Mouse (Mus musculus): ENCODE data around the gene Gria2. TPM values are rescaled to one million over a fixed set of nuclear protein-coding genes. Genes with fewer than 3 reads are reported as not detected.

Gene Gria2
- polyA plus RNA-seq, 1 experiment from 2014 or later, result 14.6 TPM

DNA sequence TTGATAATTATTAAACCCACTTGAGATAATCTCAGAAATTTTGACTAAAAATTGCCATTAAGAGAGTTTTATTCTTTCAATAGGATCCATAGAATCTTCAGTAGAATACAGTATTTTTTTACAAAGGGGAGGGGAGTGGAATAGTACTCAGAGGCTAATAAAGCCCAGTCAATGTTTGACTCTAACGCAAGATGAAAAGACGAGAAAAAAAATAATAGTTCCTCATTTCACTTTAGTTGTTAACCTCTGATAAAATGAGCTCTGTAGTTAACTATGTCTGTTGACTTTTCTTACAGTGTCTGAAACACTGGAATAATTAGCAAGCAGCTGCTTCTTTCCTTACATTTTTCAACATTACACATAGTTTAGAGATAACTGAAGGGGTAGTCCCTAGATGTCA lies 7.4 kb downstream of the Gria2 start:
- no peak for DNase-seq (ENCODE audit: low spot score)
- WGBS, result 89% methylated on average over 2 of the region's 2 CpGs
- Histone ChIP-seq H3K27me3 (ENCODE audit: control insufficient read depth, insufficient read depth, low read length) (no peaks in the 10 kb centered on the region), H3K4me3 (ENCODE audit: low read depth, low read length) (no peak overlapping the region), H3K9me3 (ENCODE audit: control insufficient read depth, low read length) (no peaks in the 10 kb centered on the region), H3K4me2 (ENCODE audit: low read depth, low read length, severe bottlenecking) (no peak overlapping the region), H3K4me1 (replicated peaks; ENCODE audit: control insufficient read depth, insufficient read depth, low read length) (0 out of 2 replicates have a peak, but pooled peaks cover 2% of the 10 kb centered on the region), H3K9ac (ENCODE audit: low read length) (no peak overlapping the region), H3K27ac (ENCODE audit: low read depth, low read length) (no peak overlapping the region), H3K36me3 (ENCODE audit: control insufficient read depth, insufficient read depth, low read length) (no peaks in the 10 kb centered on the region)
- no peak for ATAC-seq (replicated peaks; ENCODE audit: low FRiP score)

DNA sequence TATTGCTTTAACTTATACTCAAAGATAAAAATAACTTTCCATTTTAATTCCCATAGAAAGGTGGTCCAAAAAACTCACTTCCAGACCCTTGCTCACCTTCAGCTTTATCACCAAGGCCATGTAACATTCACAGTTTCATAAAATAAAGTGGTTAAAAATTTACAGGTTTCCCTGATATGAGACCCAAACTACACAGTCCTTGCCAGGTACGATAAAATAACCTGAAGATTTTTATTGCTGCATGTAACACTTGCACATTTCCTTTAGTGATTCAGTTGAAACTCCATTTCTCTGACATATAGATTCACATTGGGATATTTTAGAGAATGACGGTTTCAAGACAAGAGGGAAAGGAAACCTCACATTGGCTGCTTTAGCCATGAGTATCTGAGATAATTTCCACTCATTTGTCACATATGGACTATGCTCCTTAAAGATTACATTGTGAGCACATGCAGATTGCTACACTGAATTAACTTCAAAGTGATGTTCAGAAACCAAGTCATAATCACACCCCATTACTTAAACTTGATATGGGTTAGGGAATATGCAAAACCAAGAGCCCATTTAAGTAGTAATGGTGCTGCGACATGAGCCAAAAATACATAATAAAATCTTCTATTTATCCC lies 15.4 kb downstream of the Gria2 start:
- Histone ChIP-seq H3K9ac (ENCODE audit: low read length) (no peak overlapping the region), H3K27ac (ENCODE audit: low read depth, low read length) (no peak overlapping the region), H3K27me3 (ENCODE audit: control insufficient read depth, insufficient read depth, low read length) (no peaks in the 10 kb centered on the region), H3K4me2 (ENCODE audit: low read depth, low read length, severe bottlenecking) (no peak overlapping the region), H3K4me3 (ENCODE audit: low read depth, low read length) (no peak overlapping the region), H3K4me1 (replicated peaks; ENCODE audit: control insufficient read depth, insufficient read depth, low read length) (no peaks in the 10 kb centered on the region), H3K36me3 (ENCODE audit: control insufficient read depth, insufficient read depth, low read length) (no peaks in the 10 kb centered on the region), H3K9me3 (ENCODE audit: control insufficient read depth, low read length) (no peaks in the 10 kb centered on the region)
- 94% methylated on average over 3 of the region's 3 CpGs for WGBS
- no peak for ATAC-seq (replicated peaks; ENCODE audit: low FRiP score)
- no peak for DNase-seq (ENCODE audit: low spot score)

DNA sequence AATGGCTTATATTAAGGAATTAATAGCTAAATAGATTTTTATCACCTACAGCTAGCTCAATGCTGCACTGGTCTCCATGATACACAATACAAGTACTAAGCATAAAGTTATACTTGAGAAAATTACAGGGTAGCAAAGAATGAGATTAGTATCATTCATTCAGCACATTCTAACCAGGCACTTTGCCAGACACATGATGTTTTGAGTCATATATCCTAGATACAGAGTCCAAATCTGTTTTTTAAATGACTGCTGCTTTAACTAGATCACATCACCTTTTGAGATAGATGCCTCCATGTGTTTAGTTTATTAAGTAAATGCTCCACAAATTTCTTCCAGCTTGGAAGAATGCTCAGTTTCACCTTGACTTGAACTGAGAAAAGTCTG lies 21.5 kb downstream of the Gria2 start:
- no peak overlapping the region for H3K9ac ChIP-seq (ENCODE audit: low read length)
- H3K36me3 ChIP-seq (ENCODE audit: control insufficient read depth, insufficient read depth, low read length), result no peaks in the 10 kb centered on the region
- no peak for ATAC-seq (replicated peaks; ENCODE audit: low FRiP score)
- DNase-seq (ENCODE audit: low spot score), result no peak
- H3K4me2 ChIP-seq (ENCODE audit: low read depth, low read length, severe bottlenecking), result no peak overlapping the region
- no peak overlapping the region for H3K4me3 ChIP-seq (ENCODE audit: low read depth, low read length)
- no peaks in the 10 kb centered on the region for H3K9me3 ChIP-seq (ENCODE audit: control insufficient read depth, low read length)
- H3K27ac ChIP-seq (ENCODE audit: low read depth, low read length), result no peak overlapping the region
- no peaks in the 10 kb centered on the region for H3K4me1 ChIP-seq (replicated peaks; ENCODE audit: control insufficient read depth, insufficient read depth, low read length)
- H3K27me3 ChIP-seq (ENCODE audit: control insufficient read depth, insufficient read depth, low read length), result no peaks in the 10 kb centered on the region

DNA sequence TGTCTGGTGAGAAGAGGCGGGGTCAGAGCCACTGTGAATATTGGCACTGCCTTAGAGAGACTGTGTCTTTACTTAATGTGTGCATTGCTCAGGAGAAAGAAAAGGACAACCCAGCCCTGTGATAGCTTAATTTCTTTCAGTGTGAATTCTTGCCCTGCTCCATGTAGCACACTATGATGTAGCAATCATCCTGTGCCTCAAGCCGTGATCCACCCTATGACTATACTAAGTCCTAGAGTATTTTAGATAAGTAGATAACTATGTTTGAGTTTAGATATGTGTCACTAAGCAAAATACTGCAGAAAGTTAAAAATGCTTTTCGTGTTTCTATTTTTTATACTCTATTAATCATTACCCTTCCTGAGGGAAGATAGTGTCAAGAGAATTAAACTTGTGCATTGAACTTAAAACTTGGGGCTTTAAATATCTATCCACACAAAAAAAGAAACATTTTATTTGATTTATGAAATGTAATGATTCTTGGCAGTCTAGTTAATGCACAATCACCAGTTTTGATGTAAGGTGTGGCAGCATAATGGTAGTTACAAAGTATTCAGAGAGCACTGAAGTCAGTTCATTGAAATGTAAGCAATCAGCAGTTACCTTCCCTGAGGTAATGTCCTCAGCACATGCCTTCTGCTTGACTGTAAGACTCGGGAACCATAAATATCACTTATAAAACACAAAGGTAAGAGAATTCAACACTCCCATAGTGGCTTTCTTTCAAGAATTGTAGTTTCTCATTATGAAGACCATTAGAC lies 22.1 kb downstream of the Gria2 start:
- H3K27me3 ChIP-seq (ENCODE audit: control insufficient read depth, insufficient read depth, low read length), result no peaks in the 10 kb centered on the region
- no peak overlapping the region for H3K27ac ChIP-seq (ENCODE audit: low read depth, low read length)
- no peak overlapping the region for H3K4me2 ChIP-seq (ENCODE audit: low read depth, low read length, severe bottlenecking)
- 86% methylated on average over 4 of the region's 4 CpGs for WGBS
- no peak overlapping the region for H3K9ac ChIP-seq (ENCODE audit: low read length)
- no peak overlapping the region for H3K4me3 ChIP-seq (ENCODE audit: low read depth, low read length)
- no peak for ATAC-seq (replicated peaks; ENCODE audit: low FRiP score)
- no peaks in the 10 kb centered on the region for H3K36me3 ChIP-seq (ENCODE audit: control insufficient read depth, insufficient read depth, low read length)
- no peak for DNase-seq (ENCODE audit: low spot score)
- H3K9me3 ChIP-seq (ENCODE audit: control insufficient read depth, low read length), result no peaks in the 10 kb centered on the region
- no peaks in the 10 kb centered on the region for H3K4me1 ChIP-seq (replicated peaks; ENCODE audit: control insufficient read depth, insufficient read depth, low read length)

DNA sequence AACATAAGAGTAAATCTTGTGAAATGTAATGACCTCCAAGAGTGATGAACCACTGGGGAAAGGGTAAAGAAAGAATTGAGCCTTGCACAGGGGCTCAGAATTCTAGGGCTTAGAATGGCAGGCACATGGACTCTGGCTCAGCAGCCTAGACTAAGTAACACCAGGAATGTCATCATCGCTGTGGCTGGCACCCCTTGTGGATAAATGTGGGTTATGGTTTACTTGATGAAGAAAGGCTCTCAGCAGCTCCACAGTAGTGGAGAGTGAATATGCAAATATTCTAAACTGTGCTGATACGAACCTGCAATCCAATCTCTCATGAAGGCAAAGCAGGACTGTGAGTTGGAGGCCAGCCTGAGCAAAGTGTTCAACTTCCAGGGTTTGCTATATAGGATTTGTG lies 26.0 kb downstream of the Gria2 start:
- H3K4me1 ChIP-seq (replicated peaks; ENCODE audit: control insufficient read depth, insufficient read depth, low read length), result no peaks in the 10 kb centered on the region
- H3K4me3 ChIP-seq (ENCODE audit: low read depth, low read length), result no peak overlapping the region
- H3K27me3 ChIP-seq (ENCODE audit: control insufficient read depth, insufficient read depth, low read length), result no peaks in the 10 kb centered on the region
- no peaks in the 10 kb centered on the region for H3K36me3 ChIP-seq (ENCODE audit: control insufficient read depth, insufficient read depth, low read length)
- no peak overlapping the region for H3K27ac ChIP-seq (ENCODE audit: low read depth, low read length)
- no peak for DNase-seq (ENCODE audit: low spot score)
- no peak overlapping the region for H3K9ac ChIP-seq (ENCODE audit: low read length)
- 67% methylated on average over 2 of the region's 2 CpGs for WGBS
- H3K9me3 ChIP-seq (ENCODE audit: control insufficient read depth, low read length), result no peaks in the 10 kb centered on the region
- H3K4me2 ChIP-seq (ENCODE audit: low read depth, low read length, severe bottlenecking), result no peak overlapping the region
- no peak for ATAC-seq (replicated peaks; ENCODE audit: low FRiP score)

DNA sequence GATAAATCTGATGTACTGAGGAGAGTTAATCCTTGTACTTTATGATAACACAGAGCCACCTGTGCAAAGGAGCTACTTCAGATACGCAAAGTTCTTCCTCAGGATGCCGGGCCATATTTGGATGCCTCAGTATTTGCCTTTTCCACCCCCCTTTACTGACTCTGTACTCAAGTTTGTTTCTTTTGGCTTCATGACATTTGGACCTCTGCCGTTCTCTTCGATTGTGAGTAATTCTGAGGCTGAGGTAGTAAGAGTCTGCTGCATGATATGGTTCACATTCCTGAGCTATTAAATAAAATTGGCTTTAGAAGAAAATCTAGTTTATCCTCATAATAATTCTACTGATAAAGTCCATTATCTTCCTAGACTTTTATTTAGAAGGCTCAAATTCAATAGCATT lies 26.7 kb downstream of the Gria2 start:
- no peak for ATAC-seq (replicated peaks; ENCODE audit: low FRiP score)
- H3K4me1 ChIP-seq (replicated peaks; ENCODE audit: control insufficient read depth, insufficient read depth, low read length), result no peaks in the 10 kb centered on the region
- 93% methylated on average over 4 of the region's 4 CpGs for WGBS

DNA sequence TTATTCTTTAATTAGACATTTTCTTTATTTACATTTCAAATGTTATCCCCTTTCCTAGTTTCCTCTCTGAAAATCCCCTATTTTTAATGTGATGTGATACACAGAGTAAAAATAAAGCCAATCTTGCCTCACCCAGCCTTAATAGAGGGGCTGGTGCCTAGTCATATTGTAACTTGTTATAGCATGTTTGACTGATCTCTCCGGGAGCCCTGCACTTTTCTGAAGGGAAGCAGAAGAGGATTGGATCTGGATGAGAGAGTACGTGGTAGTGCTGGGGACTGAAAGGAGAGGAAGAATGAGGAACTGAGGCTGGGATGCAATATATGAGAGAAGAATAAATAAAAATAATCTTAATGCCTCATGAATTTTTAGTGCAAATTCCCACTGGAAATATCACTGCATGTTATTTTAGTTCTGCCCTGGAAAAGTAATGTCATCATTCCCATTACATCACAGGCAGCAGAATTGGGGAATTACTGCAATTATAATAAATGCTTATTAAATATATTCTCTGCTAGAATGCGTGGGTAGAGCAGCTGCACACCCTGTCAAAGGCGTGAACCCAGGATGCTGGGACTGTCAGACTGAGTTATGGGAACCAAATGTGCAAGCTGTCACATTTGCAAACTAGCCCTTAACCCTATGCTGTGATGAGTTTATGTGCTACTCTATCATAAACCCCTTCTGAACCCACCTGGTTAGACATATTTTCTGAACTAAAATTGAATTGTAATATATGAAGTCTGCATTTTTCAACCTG lies 28.4 kb downstream of the Gria2 start:
- 75% methylated on average over 4 of the region's 4 CpGs for WGBS
- no peak overlapping the region for H3K9ac ChIP-seq (ENCODE audit: low read length)
- H3K27ac ChIP-seq (ENCODE audit: low read depth, low read length), result no peak overlapping the region
- H3K4me1 ChIP-seq (replicated peaks; ENCODE audit: control insufficient read depth, insufficient read depth, low read length), result no peaks in the 10 kb centered on the region
- no peaks in the 10 kb centered on the region for H3K27me3 ChIP-seq (ENCODE audit: control insufficient read depth, insufficient read depth, low read length)
- H3K4me2 ChIP-seq (ENCODE audit: low read depth, low read length, severe bottlenecking), result no peak overlapping the region
- no peak overlapping the region for H3K4me3 ChIP-seq (ENCODE audit: low read depth, low read length)
- ATAC-seq (replicated peaks; ENCODE audit: low FRiP score) (0 out of 2 replicates have a peak, but pooled peaks have one; percentile 46), DNase-seq (ENCODE audit: low spot score) (no peak)
- H3K36me3 ChIP-seq (ENCODE audit: control insufficient read depth, insufficient read depth, low read length), result no peaks in the 10 kb centered on the region
- H3K9me3 ChIP-seq (ENCODE audit: control insufficient read depth, low read length), result no peaks in the 10 kb centered on the region

More for the DNA sequence above, 26.7 kb downstream of the Gria2 start:
- no peaks in the 10 kb centered on the region for H3K36me3 ChIP-seq (ENCODE audit: control insufficient read depth, insufficient read depth, low read length)
- H3K4me3 ChIP-seq (ENCODE audit: low read depth, low read length), result no peak overlapping the region
- no peak overlapping the region for H3K27ac ChIP-seq (ENCODE audit: low read depth, low read length)
- no peak overlapping the region for H3K9ac ChIP-seq (ENCODE audit: low read length)
- no peaks in the 10 kb centered on the region for H3K9me3 ChIP-seq (ENCODE audit: control insufficient read depth, low read length)
- no peaks in the 10 kb centered on the region for H3K27me3 ChIP-seq (ENCODE audit: control insufficient read depth, insufficient read depth, low read length)
- H3K4me2 ChIP-seq (ENCODE audit: low read depth, low read length, severe bottlenecking), result no peak overlapping the region
- no peak for DNase-seq (ENCODE audit: low spot score)

DNA sequence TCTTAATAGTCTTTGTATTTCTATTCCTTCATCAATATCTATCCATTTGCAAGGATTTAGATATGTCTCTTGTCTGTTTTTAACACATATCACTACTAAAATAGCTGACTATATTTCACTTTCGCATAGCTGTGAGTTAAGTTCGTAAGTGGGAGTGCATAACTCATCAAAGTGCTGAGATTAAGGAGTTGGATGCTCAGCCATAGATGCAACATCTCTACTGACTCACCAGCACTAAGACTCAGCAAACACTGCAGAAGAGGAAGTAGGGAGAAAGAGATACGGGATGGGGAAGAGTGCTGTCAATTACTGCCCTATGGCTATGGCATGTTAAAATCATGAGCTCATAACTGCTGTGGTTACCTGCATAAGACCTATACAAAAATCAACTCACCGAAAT lies 29.4 kb downstream of the Gria2 start:
- Histone ChIP-seq H3K27me3 (ENCODE audit: control insufficient read depth, insufficient read depth, low read length) (no peaks in the 10 kb centered on the region), H3K27ac (ENCODE audit: low read depth, low read length) (no peak overlapping the region), H3K4me2 (ENCODE audit: low read depth, low read length, severe bottlenecking) (no peak overlapping the region), H3K9me3 (ENCODE audit: control insufficient read depth, low read length) (no peaks in the 10 kb centered on the region), H3K36me3 (ENCODE audit: control insufficient read depth, insufficient read depth, low read length) (no peaks in the 10 kb centered on the region), H3K4me1 (replicated peaks; ENCODE audit: control insufficient read depth, insufficient read depth, low read length) (no peaks in the 10 kb centered on the region), H3K9ac (ENCODE audit: low read length) (no peak overlapping the region), H3K4me3 (ENCODE audit: low read depth, low read length) (no peak overlapping the region)
- no peak for ATAC-seq (replicated peaks; ENCODE audit: low FRiP score)
- WGBS, result 88% methylated on average over 4 of the region's 4 CpGs
- no peak for DNase-seq (ENCODE audit: low spot score)
